Mouse (Mus musculus) midbrain, postnatal 0 days (tissue): Measurements from ENCODE around the gene Epb41l3. TPM values are rescaled to one million over a fixed set of nuclear protein-coding genes. Genes with fewer than 3 reads are reported as not detected.
A peak's percentile ranks its signal among the peaks of the same experiment; 100 is the strongest.

Experiments
- ATAC-seq: fragments of 200-750 bp; cut with Nextera tagmentation; 2 replicates; pipeline ENCODE4 v1.8.0; 2017; ENCODE audit warnings: moderate number of reproducible peaks, mild to moderate bottlenecking, moderate TSS enrichment, moderate library complexity; ENCODE audit not compliant: low FRiP score
- DNase-seq: peaks from one replicate; pipeline ENCODE4 v3.0.0-alpha.2; 2015; ENCODE audit warnings: low spot score
- H3K27ac ChIP-seq: fragments of 300-500 bp; sonication (generic); 2 replicates; pipeline ENCODE4 v1.5.1; 2014; ENCODE audit warnings: low read depth, mild to moderate bottlenecking, low read length, mixed read lengths
- H3K27me3 ChIP-seq: fragments of 300-500 bp; sonication (generic); 2 replicates; pipeline ENCODE4 v1.6.1; 2014; ENCODE audit warnings: low read length, control low read depth, mixed read lengths; ENCODE audit not compliant: insufficient read depth
- H3K36me3 ChIP-seq: fragments of 300-500 bp; sonication (generic); 2 replicates; pipeline ENCODE4 v1.6.1; 2014; ENCODE audit warnings: low read length, control low read depth, mixed read lengths; ENCODE audit not compliant: insufficient read depth
- H3K4me1 ChIP-seq: fragments of 300-500 bp; sonication (generic); 2 replicates; pipeline ENCODE4 v1.6.1; 2014; ENCODE audit warnings: mild to moderate bottlenecking, control low read depth, antibody characterized with exemption, low read length, mixed read lengths; ENCODE audit not compliant: insufficient read depth
- H3K4me2 ChIP-seq: fragments of 300-500 bp; sonication (generic); 2 replicates; pipeline ENCODE4 v1.6.1; 2014; ENCODE audit warnings: low read depth, mild to moderate bottlenecking, low read length, mixed read lengths; ENCODE audit not compliant: poor library complexity, severe bottlenecking
- H3K4me3 ChIP-seq: fragments of 300-500 bp; sonication (generic); 2 replicates; pipeline ENCODE4 v1.5.1; 2014; ENCODE audit warnings: low read depth, mild to moderate bottlenecking, low read length, moderate library complexity
- H3K9ac ChIP-seq: fragments of 300-500 bp; sonication (generic); replicated peaks from 2 replicates; pipeline ENCODE4 v1.6.1; 2014; ENCODE audit warnings: mild to moderate bottlenecking, low read length, moderate library complexity, mixed read lengths; ENCODE audit not compliant: poor library complexity, severe bottlenecking
- H3K9me3 ChIP-seq: fragments of 300-500 bp; sonication (generic); 2 replicates; pipeline ENCODE4 v1.6.1; 2016; ENCODE audit warnings: low read length, control low read depth
- CTCF ChIP-seq: IDR thresholded peaks from 2 replicates; pipeline ENCODE4 v1.5.1; 2016; ENCODE audit warnings: antibody characterized with exemption, mild to moderate bottlenecking
- WGBS: fragments of 180-500 bp; shearing (Covaris S2); extraction: QIAGEN DNeasy Blood & Tissue Kit; methylation state at CpG from one replicate; pipeline ENCODE4 v1.1.7; 2014; 5-methylcytosine and 5-hydroxymethylcytosine counted together
- polyA plus RNA-seq: library from polyadenylated mRNA; unstranded; fragments of >200 nt; fragmentation: Nextera tagmentation; extraction: Ambion mirVana; gene quantifications from 2 replicates; pipeline ENCODE4 v1.2.1, GENCODE M21; 2015
- total RNA-seq: library from RNA; depleted of rRNA; stranded (reverse); fragments of >200 nt; gene quantifications from 2 replicates; pipeline ENCODE4 v1.2.3, GENCODE M21; 2014

Epb41l3 gene
- total and polyA plus RNA-seq, 2 experiments from 2014 or later = 72.1 to 102 TPM

GRCm38 (mm10) chr17:69216120-69216519, 140.6 kb downstream of the Epb41l3 start:
- Histone ChIP-seq H3K9ac (no peak overlapping the region), H3K4me1 (no peaks in the 10 kb centered on the region), H3K4me3 (no peak overlapping the region), H3K9me3 (no peaks in the 10 kb centered on the region), H3K27me3 (no peaks in the 10 kb centered on the region), H3K27ac (no peak overlapping the region), H3K4me2 (no peak overlapping the region), H3K36me3 (peaks cover 3% of the 10 kb centered on the region; the same call in 1 of the 2 replicates)
- 96% methylated on average over 3 of the region's 3 CpGs for WGBS
- no peak for ATAC-seq
- no peak for DNase-seq
- TF ChIP-seq CTCF = no peak

GRCm38 (mm10) chr17:69220849-69221248, 145.4 kb downstream of the Epb41l3 start:
- Histone ChIP-seq H3K27ac (no peak overlapping the region), H3K4me1 (no peaks in the 10 kb centered on the region), H3K27me3 (no peaks in the 10 kb centered on the region), H3K4me2 (no peak overlapping the region), H3K9me3 (no peaks in the 10 kb centered on the region), H3K9ac (no peak overlapping the region), H3K36me3 (no peaks in the 10 kb centered on the region), H3K4me3 (no peak overlapping the region)
- ATAC-seq (no peak), DNase-seq (no peak)
- 70% methylated on average over 7 of the region's 7 CpGs for WGBS
- no peak for TF ChIP-seq CTCF

- no peaks in the 10 kb centered on the region for H3K27me3 ChIP-seq
Observed at GRCm38 (mm10) chr17:69221377-69221776, 145.9 kb downstream of the Epb41l3 start.

GRCm38 (mm10) chr17:69221966-69222692, 146.6 kb downstream of the Epb41l3 start:
- Histone ChIP-seq H3K36me3 (no peaks in the 10 kb centered on the region), H3K4me1 (no peaks in the 10 kb centered on the region), H3K4me2 (no peak overlapping the region), H3K4me3 (no peak overlapping the region), H3K9me3 (no peaks in the 10 kb centered on the region), H3K27me3 (no peaks in the 10 kb centered on the region), H3K27ac (0 out of 2 replicates have a peak overlapping the region, but pooled peaks have one; percentile 18), H3K9ac (no peak overlapping the region)
- WGBS = 47% methylated on average over 10 of the region's 10 CpGs
- DNase-seq (no peak), ATAC-seq (no peak)
- no peak for TF ChIP-seq CTCF

More at GRCm38 (mm10) chr17:69221377-69221776, 145.9 kb downstream of the Epb41l3 start:
- Histone ChIP-seq H3K4me3 (no peak overlapping the region), H3K4me1 (no peaks in the 10 kb centered on the region), H3K36me3 (no peaks in the 10 kb centered on the region), H3K9ac (no peak overlapping the region), H3K4me2 (no peak overlapping the region), H3K9me3 (no peaks in the 10 kb centered on the region), H3K27ac (no peak overlapping the region)
- TF ChIP-seq CTCF = no peak
- 66% methylated on average over 6 of the region's 6 CpGs for WGBS
- ATAC-seq = no peak
- DNase-seq = no peak

GRCm38 (mm10) chr17:69225996-69226395, 150.5 kb downstream of the Epb41l3 start:
- no peaks in the 10 kb centered on the region for H3K36me3 ChIP-seq
- 88% methylated on average over 7 of the region's 7 CpGs for WGBS
- DNase-seq = no peak
- no peaks in the 10 kb centered on the region for H3K9me3 ChIP-seq
- no peak overlapping the region for H3K9ac ChIP-seq
- TF ChIP-seq CTCF = no peak
- H3K27me3 ChIP-seq = no peaks in the 10 kb centered on the region
- H3K27ac ChIP-seq = no peak overlapping the region
- no peak for ATAC-seq
- peaks cover 6% of the 10 kb centered on the region; the same call in 1 of the 2 replicates for H3K4me1 ChIP-seq
- no peak overlapping the region for H3K4me3 ChIP-seq
- no peak overlapping the region for H3K4me2 ChIP-seq

- H3K4me3 ChIP-seq = no peak overlapping the region
- no peak overlapping the region for H3K9ac ChIP-seq
- H3K27ac ChIP-seq = no peak overlapping the region
- WGBS = 51% methylated on average over 9 of the region's 9 CpGs
- ATAC-seq (no peak), DNase-seq (no peak)
- no peak overlapping the region for H3K4me2 ChIP-seq
- no peaks in the 10 kb centered on the region for H3K27me3 ChIP-seq
- no peak for TF ChIP-seq CTCF
- H3K4me1 ChIP-seq = peaks cover 6% of the 10 kb centered on the region; the same call in 1 of the 2 replicates
- no peaks in the 10 kb centered on the region for H3K36me3 ChIP-seq
- H3K9me3 ChIP-seq = no peaks in the 10 kb centered on the region
Observed at GRCm38 (mm10) chr17:69227426-69228014, 152.0 kb downstream of the Epb41l3 start.
